Mouse (Mus musculus) forebrain, embryonic 11.5 days (tissue): ENCODE measurements at regions not wholly inside any gene's neighbourhood (a gene's known extent, or its start where the extent isn't known, plus 50 kb on each side); places are given as distances from the start of the nearest gene placed in this dataset.

Experiments used
- ATAC-seq: fragments of 200-750 bp; cut with Nextera tagmentation; replicated peaks from 2 replicates; pipeline ENCODE4 v1.8.0; 2017; ENCODE audit warnings: moderate TSS enrichment; ENCODE audit not compliant: low FRiP score
- DNase-seq: peaks from one replicate; pipeline ENCODE4 v3.0.0-alpha.2; 2017; ENCODE audit warnings: low spot score
- H3K27ac ChIP-seq: fragments of 300-500 bp; sonication (generic); 2 replicates; pipeline ENCODE4 v1.5.1; 2014; ENCODE audit warnings: low read depth, low read length
- H3K27me3 ChIP-seq: fragments of 300-500 bp; sonication (generic); 2 replicates; pipeline ENCODE4 v1.6.1; 2014; ENCODE audit warnings: mild to moderate bottlenecking, low read length, mixed read lengths; ENCODE audit not compliant: control insufficient read depth, insufficient read depth
- H3K36me3 ChIP-seq: fragments of 300-500 bp; sonication (generic); 2 replicates; pipeline ENCODE4 v1.6.1; 2014; ENCODE audit warnings: mild to moderate bottlenecking, low read length, moderate library complexity, mixed read lengths; ENCODE audit not compliant: control insufficient read depth, insufficient read depth
- H3K4me1 ChIP-seq: fragments of 300-500 bp; sonication (generic); replicated peaks from 2 replicates; pipeline ENCODE4 v1.6.1; 2014; ENCODE audit warnings: low read length, mixed read lengths; ENCODE audit not compliant: control insufficient read depth, insufficient read depth
- H3K4me2 ChIP-seq: fragments of 300-500 bp; sonication (generic); 2 replicates; pipeline ENCODE4 v1.6.1; 2014; ENCODE audit warnings: low read depth, mild to moderate bottlenecking, low read length, moderate library complexity, mixed read lengths; ENCODE audit not compliant: severe bottlenecking
- H3K4me3 ChIP-seq: fragments of 300-500 bp; sonication (generic); 2 replicates; pipeline ENCODE4 v1.5.1; 2014; ENCODE audit warnings: low read depth, low read length
- H3K9ac ChIP-seq: fragments of 300-500 bp; sonication (generic); 2 replicates; pipeline ENCODE4 v1.6.1; 2014; ENCODE audit warnings: low read length
- H3K9me3 ChIP-seq: fragments of 300-500 bp; sonication (generic); 2 replicates; pipeline ENCODE4 v1.6.1; 2016; ENCODE audit warnings: low read length, mixed read lengths; ENCODE audit not compliant: control insufficient read depth
- WGBS: fragments of 180-500 bp; shearing (Covaris S2); extraction: QIAGEN DNeasy Blood & Tissue Kit; methylation state at CpG from one replicate; pipeline ENCODE4 v1.1.7; 2014; 5-methylcytosine and 5-hydroxymethylcytosine counted together

GRCm38 (mm10) chr15:7554433-7554832, 156.2 kb upstream of the Egflam start:
- DNase-seq (no peak), ATAC-seq (no peak)
- Histone ChIP-seq H3K9ac (no peak overlapping the region), H3K4me2 (no peak overlapping the region), H3K36me3 (no peaks in the 10 kb centered on the region), H3K4me3 (no peak overlapping the region), H3K4me1 (no peaks in the 10 kb centered on the region), H3K27ac (no peak overlapping the region), H3K27me3 (no peaks in the 10 kb centered on the region), H3K9me3 (no peaks in the 10 kb centered on the region)
- WGBS: 92% methylated on average over 3 of the region's 3 CpGs

- 92% methylated on average over 4 of the region's 4 CpGs for WGBS
- Histone ChIP-seq H3K4me3 (no peak overlapping the region), H3K9ac (no peak overlapping the region), H3K9me3 (no peaks in the 10 kb centered on the region), H3K27me3 (no peaks in the 10 kb centered on the region), H3K36me3 (no peaks in the 10 kb centered on the region), H3K4me2 (no peak overlapping the region), H3K4me1 (no peaks in the 10 kb centered on the region), H3K27ac (no peak overlapping the region)
- ATAC-seq (no peak), DNase-seq (no peak)
Measured at GRCm38 (mm10) chr15:7563279-7563678, 165.1 kb upstream of the Egflam start.

GRCm38 (mm10) chr15:7563726-7564125, 165.5 kb upstream of the Egflam start:
- H3K4me3 ChIP-seq: no peak overlapping the region

GRCm38 (mm10) chr15:7572221-7572620, 174.0 kb upstream of the Egflam start:
- no peak overlapping the region for H3K4me2 ChIP-seq
- H3K9ac ChIP-seq: no peak overlapping the region
- WGBS: 85% methylated on average over 1 of the region's 1 CpGs
- no peaks in the 10 kb centered on the region for H3K27me3 ChIP-seq
- no peaks in the 10 kb centered on the region for H3K4me1 ChIP-seq
- no peak for ATAC-seq
- no peak overlapping the region for H3K4me3 ChIP-seq
- H3K36me3 ChIP-seq: no peaks in the 10 kb centered on the region
- H3K27ac ChIP-seq: no peak overlapping the region
- no peaks in the 10 kb centered on the region for H3K9me3 ChIP-seq
- DNase-seq: no peak

More at GRCm38 (mm10) chr15:7563726-7564125, 165.5 kb upstream of the Egflam start:
- no peak overlapping the region for H3K4me2 ChIP-seq
- no peak overlapping the region for H3K27ac ChIP-seq
- H3K36me3 ChIP-seq: no peaks in the 10 kb centered on the region
- no peaks in the 10 kb centered on the region for H3K27me3 ChIP-seq
- no peak overlapping the region for H3K9ac ChIP-seq
- H3K9me3 ChIP-seq: no peaks in the 10 kb centered on the region
- no peaks in the 10 kb centered on the region for H3K4me1 ChIP-seq
- DNase-seq (no peak), ATAC-seq (no peak)
- WGBS: 93% methylated on average over 9 of the region's 9 CpGs

- Histone ChIP-seq H3K27me3 (no peaks in the 10 kb centered on the region), H3K9me3 (no peaks in the 10 kb centered on the region), H3K27ac (no peak overlapping the region), H3K36me3 (no peaks in the 10 kb centered on the region), H3K4me1 (no peaks in the 10 kb centered on the region), H3K4me2 (no peak overlapping the region), H3K9ac (no peak overlapping the region), H3K4me3 (no peak overlapping the region)
- ATAC-seq (no peak), DNase-seq (no peak)
- 95% methylated on average over 3 of the region's 3 CpGs for WGBS
Measured at GRCm38 (mm10) chr15:7574264-7574663, 176.1 kb upstream of the Egflam start.

GRCm38 (mm10) chr15:7574811-7575210, 176.6 kb upstream of the Egflam start:
- no peak for ATAC-seq
- H3K9me3 ChIP-seq: no peaks in the 10 kb centered on the region
- no peaks in the 10 kb centered on the region for H3K27me3 ChIP-seq
- H3K4me2 ChIP-seq: no peak overlapping the region
- no peak overlapping the region for H3K27ac ChIP-seq
- WGBS: 75% methylated on average over 2 of the region's 2 CpGs
- no peak overlapping the region for H3K4me3 ChIP-seq
- DNase-seq: no peak
- H3K9ac ChIP-seq: no peak overlapping the region
- H3K4me1 ChIP-seq: no peaks in the 10 kb centered on the region
- H3K36me3 ChIP-seq: no peaks in the 10 kb centered on the region

GRCm38 (mm10) chr15:7578439-7578838, 180.2 kb upstream of the Egflam start:
- Histone ChIP-seq H3K9ac (no peak overlapping the region), H3K9me3 (no peaks in the 10 kb centered on the region), H3K4me3 (no peak overlapping the region), H3K4me2 (no peak overlapping the region), H3K36me3 (no peaks in the 10 kb centered on the region), H3K27me3 (no peaks in the 10 kb centered on the region), H3K4me1 (no peaks in the 10 kb centered on the region), H3K27ac (no peak overlapping the region)
- no peak for DNase-seq
- WGBS: 62% methylated on average over 3 of the region's 3 CpGs
- ATAC-seq: no peak

GRCm38 (mm10) chr15:7587210-7587609, 189.0 kb upstream of the Egflam start:
- Histone ChIP-seq H3K9ac (no peak overlapping the region), H3K4me1 (no peaks in the 10 kb centered on the region)
- DNase-seq: no peak

GRCm38 (mm10) chr15:7591486-7591885, 193.3 kb upstream of the Egflam start:
- no peak for DNase-seq
- Histone ChIP-seq H3K9me3 (no peaks in the 10 kb centered on the region), H3K36me3 (no peaks in the 10 kb centered on the region), H3K4me3 (no peak overlapping the region), H3K27ac (no peak overlapping the region), H3K9ac (no peak overlapping the region), H3K4me2 (no peak overlapping the region), H3K4me1 (no peaks in the 10 kb centered on the region), H3K27me3 (no peaks in the 10 kb centered on the region)
- ATAC-seq: no peak

More at GRCm38 (mm10) chr15:7587210-7587609, 189.0 kb upstream of the Egflam start:
- no peaks in the 10 kb centered on the region for H3K9me3 ChIP-seq
- no peaks in the 10 kb centered on the region for H3K27me3 ChIP-seq
- no peak overlapping the region for H3K4me2 ChIP-seq
- 91% methylated on average over 3 of the region's 3 CpGs for WGBS
- no peaks in the 10 kb centered on the region for H3K36me3 ChIP-seq
- H3K27ac ChIP-seq: no peak overlapping the region
- no peak for ATAC-seq
- H3K4me3 ChIP-seq: no peak overlapping the region
